Mouse (Mus musculus) forebrain, postnatal 0 days (tissue): ENCODE measurements around the gene Hoxb4. TPM values are rescaled to one million over a fixed set of nuclear protein-coding genes. Genes with fewer than 3 reads are reported as not detected.

Source experiments
- ATAC-seq: fragments of 200-750 bp; cut with Nextera tagmentation; 2 replicates; pipeline ENCODE4 v1.8.0; 2017; ENCODE audit warnings: mild to moderate bottlenecking, moderate library complexity
- DNase-seq: peaks from one replicate; pipeline ENCODE4 v3.0.0-alpha.2; 2015
- H3K27ac ChIP-seq: fragments of 300-500 bp; sonication (generic); 2 replicates; pipeline ENCODE4 v1.5.1; 2014; ENCODE audit warnings: low read depth, mild to moderate bottlenecking, antibody characterized with exemption, low read length, moderate library complexity, mixed read lengths
- H3K27me3 ChIP-seq: fragments of 300-500 bp; sonication (generic); 2 replicates; pipeline ENCODE4 v1.6.1; 2014; ENCODE audit warnings: mild to moderate bottlenecking, low read length, mixed read lengths; ENCODE audit not compliant: insufficient read depth
- H3K36me3 ChIP-seq: fragments of 300-500 bp; sonication (generic); 2 replicates; pipeline ENCODE4 v1.6.1; 2014; ENCODE audit warnings: mild to moderate bottlenecking, moderate library complexity; ENCODE audit not compliant: insufficient read depth
- H3K4me1 ChIP-seq: fragments of 300-500 bp; sonication (generic); 2 replicates; pipeline ENCODE4 v1.6.1; 2014; ENCODE audit warnings: antibody characterized with exemption; ENCODE audit not compliant: insufficient read depth
- H3K4me2 ChIP-seq: fragments of 300-500 bp; sonication (generic); 2 replicates; pipeline ENCODE4 v1.6.1; 2014; ENCODE audit warnings: low read depth, mild to moderate bottlenecking, moderate library complexity
- H3K4me3 ChIP-seq: fragments of 300-500 bp; sonication (generic); 2 replicates; pipeline ENCODE4 v1.5.1; 2014; ENCODE audit warnings: low read depth, low read length, mixed read lengths
- H3K9ac ChIP-seq: fragments of 300-500 bp; sonication (generic); 2 replicates; pipeline ENCODE4 v1.6.1; 2014; ENCODE audit warnings: mild to moderate bottlenecking
- H3K9me3 ChIP-seq: fragments of 300-500 bp; sonication (generic); 2 replicates; pipeline ENCODE4 v1.6.1; 2016; ENCODE audit warnings: low read length
- CTCF ChIP-seq: sonication (generic); IDR thresholded peaks from 2 replicates; pipeline ENCODE4 v1.5.1; 2016; ENCODE audit warnings: antibody characterized with exemption, control low read depth, low read depth
- WGBS: fragments of 180-500 bp; shearing (Covaris S2); extraction: QIAGEN DNeasy Blood & Tissue Kit; methylation state at CpG from one replicate; pipeline ENCODE4 v1.1.7; 2014; 5-methylcytosine and 5-hydroxymethylcytosine counted together
- polyA plus RNA-seq: library from polyadenylated mRNA; unstranded; fragments of >200 nt; fragmentation: Nextera tagmentation; extraction: Ambion mirVana; gene quantifications from 2 replicates; pipeline ENCODE4 v1.2.1, GENCODE M21; 2015
- total RNA-seq: library from RNA; depleted of rRNA; stranded (reverse); fragments of >200 nt; gene quantifications from 2 replicates; pipeline ENCODE4 v1.2.3, GENCODE M21; 2014

Gene Hoxb4
- total and polyA plus RNA-seq, 2 experiments from 2014 or later: not detected

DNA sequence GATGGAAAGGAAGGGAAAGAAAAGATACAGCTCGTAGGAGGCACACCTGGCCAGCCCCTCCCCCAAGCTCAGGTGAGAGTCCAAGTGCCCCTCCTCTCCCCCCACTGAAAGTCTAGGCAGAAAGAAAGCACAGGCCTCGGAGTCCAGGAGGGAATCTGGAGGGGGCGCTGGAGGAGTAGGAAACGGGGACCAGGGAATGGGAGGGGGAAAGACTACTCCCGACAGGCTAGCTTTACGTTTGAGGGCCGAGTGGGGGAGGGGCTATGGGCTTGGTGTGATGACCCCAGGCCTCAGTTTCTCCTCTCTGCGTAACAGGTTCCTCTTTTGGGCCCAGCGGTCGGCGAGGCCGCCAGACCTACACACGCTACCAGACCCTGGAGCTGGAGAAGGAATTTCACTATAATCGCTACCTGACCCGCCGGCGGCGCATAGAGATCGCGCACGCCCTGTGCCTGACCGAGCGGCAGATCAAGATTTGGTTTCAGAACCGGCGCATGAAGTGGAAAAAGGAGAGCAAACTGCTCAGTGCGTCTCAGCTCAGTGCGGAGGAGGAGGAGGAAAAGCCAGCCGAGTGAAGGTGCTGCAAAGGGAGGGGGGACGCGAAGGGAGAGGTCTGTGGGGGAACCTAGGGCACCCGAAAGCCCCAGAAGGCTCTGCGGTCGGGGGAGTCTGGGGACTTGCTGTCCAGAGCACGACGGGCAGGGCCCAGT is 17.6 kb upstream of the Hoxb4 start:
- DNase-seq (no peak), ATAC-seq (no peak)
- 2% methylated on average over 34 of the region's 35 CpGs for WGBS
- Histone ChIP-seq H3K4me1 (no peaks in the 10 kb centered on the region), H3K27me3 (peaks cover 100% of the 10 kb centered on the region), H3K9me3 (no peaks in the 10 kb centered on the region), H3K4me3 (no peak overlapping the region), H3K36me3 (no peaks in the 10 kb centered on the region), H3K27ac (no peak overlapping the region), H3K4me2 (no peak overlapping the region), H3K9ac (no peak overlapping the region)
- no peak for TF ChIP-seq CTCF

DNA sequence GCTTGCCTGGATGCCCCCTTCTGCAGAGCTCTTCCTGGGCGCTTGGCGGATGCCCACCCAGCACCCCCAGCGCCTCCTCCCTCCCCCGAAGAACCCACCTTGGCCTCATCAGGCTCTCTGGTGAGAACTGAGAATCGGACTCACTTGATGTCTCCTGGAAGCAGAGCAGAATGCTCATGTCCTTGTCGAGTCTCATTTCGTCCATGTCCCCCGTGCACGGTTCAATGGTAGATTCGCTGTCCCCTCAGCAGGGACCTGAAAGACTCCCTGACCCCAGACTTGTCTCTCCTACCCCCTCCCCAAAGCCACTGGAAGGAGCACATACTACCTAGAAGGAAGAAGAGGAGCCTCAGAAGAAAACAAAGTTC is 17.0 kb upstream of the Hoxb4 start:
- Histone ChIP-seq H3K4me3 (no peak overlapping the region), H3K9me3 (no peaks in the 10 kb centered on the region), H3K27me3 (peaks cover 100% of the 10 kb centered on the region), H3K4me1 (no peaks in the 10 kb centered on the region), H3K9ac (no peak overlapping the region), H3K36me3 (no peaks in the 10 kb centered on the region), H3K27ac (no peak overlapping the region), H3K4me2 (no peak overlapping the region)
- DNase-seq (no peak), ATAC-seq (no peak)
- no peak for TF ChIP-seq CTCF
- WGBS: 8% methylated on average over 10 of the region's 10 CpGs

DNA sequence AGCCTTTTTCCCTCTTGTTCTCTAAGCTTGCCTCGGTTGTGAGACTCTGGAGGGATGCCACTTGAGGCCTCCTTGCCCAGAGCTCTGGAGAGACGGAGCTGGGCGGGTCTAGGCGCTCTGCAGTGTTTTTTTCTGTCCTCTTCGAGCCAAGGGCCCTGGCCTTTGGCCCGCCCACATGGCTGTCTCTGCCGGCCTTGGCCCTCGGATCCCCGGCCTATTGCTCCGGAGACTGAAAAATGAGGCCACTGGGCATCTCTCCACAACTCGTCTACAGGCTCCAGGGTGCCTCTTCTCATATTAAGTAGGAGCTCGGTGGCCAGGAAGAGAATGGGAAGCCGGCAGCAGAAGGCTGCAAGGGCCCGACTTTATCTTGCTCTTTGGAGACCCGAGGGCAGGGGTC is 16.2 kb upstream of the Hoxb4 start:
- Histone ChIP-seq H3K36me3 (no peaks in the 10 kb centered on the region), H3K9ac (no peak overlapping the region), H3K27ac (no peak overlapping the region), H3K27me3 (peaks cover 100% of the 10 kb centered on the region), H3K9me3 (no peaks in the 10 kb centered on the region), H3K4me1 (no peaks in the 10 kb centered on the region), H3K4me2 (no peak overlapping the region), H3K4me3 (no peak overlapping the region)
- ATAC-seq: no peak
- no peak for DNase-seq
- TF ChIP-seq CTCF: no peak
- WGBS: 2% methylated on average over 15 of the region's 15 CpGs

DNA sequence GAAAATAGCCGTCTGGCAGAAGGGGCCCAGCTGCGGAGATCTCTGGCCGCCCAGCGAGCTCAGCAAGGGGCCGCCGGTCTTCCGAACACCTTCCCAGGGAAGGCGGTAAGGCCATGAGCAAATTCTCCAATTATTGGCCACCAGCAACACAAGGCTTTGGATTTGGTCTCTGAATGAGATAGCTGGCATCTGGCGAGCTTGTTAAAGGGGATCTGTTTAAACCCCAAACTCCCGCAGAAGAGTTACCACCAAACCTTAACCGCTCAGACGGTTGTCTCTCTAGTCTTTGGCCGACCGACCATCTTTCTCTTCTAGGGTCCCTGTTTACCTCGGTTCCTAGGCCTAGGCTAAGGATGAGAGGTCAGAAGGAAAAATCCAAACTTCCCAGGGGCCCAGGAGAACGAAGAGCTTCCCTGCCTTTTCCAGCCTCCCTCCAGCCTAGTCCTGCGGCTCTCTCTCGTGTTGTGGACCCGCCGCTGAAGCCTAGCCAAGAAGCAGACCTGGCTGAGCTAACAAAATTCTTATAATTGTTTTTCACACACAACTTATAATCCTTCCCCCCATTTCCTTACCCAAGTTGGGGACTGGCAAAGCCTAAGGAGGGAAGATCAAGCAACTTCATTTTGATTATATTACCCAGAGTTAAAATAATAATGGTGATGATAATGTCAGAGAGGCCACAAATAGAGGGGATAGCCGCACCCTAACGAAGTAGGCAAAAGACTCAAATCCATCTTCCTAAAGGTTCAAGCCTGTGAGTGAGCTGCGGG is 15.5 kb upstream of the Hoxb4 start:
- 4% methylated on average over 23 of the region's 23 CpGs for WGBS

DNA sequence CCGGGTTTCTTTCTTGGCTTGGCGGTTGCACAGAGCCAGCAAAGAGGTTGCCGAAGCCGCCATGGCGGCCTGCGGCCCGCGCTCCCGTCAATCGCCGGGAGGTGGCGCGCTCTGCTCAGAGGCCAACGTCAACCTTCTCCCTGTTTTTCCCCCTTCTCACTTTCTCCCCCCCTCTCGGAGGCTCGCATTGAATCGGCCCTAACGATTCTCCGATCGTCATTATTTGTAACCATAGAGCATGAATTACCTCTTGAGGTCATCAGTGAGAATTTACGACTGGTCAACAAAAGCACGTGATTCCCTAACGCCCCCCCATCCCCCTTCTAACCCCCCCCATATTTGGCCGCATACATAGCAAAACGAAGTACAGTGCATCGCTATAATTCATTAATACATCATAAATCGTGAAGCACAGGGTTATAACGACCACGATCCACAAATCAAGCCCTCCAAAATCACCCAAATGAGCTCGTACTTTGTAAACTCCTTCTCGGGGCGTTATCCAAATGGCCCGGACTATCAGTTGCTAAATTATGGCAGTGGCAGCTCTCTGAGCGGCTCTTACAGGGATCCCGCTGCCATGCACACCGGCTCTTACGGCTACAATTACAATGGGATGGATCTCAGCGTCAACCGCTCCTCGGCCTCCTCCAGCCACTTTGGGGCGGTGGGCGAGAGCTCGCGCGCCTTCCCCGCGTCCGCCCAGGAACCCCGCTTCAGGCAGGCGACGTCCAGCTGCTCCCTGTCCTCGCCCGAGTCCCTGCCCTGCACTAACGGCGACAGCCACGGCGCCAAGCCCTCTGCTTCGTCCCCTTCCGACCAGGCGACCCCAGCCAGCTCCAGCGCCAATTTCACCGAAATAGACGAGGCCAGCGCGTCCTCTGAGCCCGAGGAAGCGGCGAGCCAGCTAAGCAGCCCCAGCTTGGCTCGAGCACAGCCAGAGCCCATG is 14.6 kb upstream of the Hoxb4 start, which contains the start of gene Hoxb5:
Gene Hoxb5, plus strand, starts transcription at position 186 of the 949 bp plus-strand sequence.
- no peaks in the 10 kb centered on the region for H3K4me1 ChIP-seq
- ATAC-seq (no peak; the same call in 1 of the 2 replicates), DNase-seq (peak; percentile 75)
- peaks cover 100% of the 10 kb centered on the region for H3K27me3 ChIP-seq
- no peak within 1 kb of the TSS for H3K4me2 ChIP-seq
- no peak within 1 kb of the TSS for H3K27ac ChIP-seq
- H3K4me3 ChIP-seq: no peak within 1 kb of the TSS
- 2% methylated on average over 69 of the region's 69 CpGs for WGBS
- H3K9me3 ChIP-seq: no peaks in the 10 kb centered on the region
- TF ChIP-seq CTCF: peak; percentile 85
- no peaks in the 10 kb centered on the region for H3K36me3 ChIP-seq
- H3K9ac ChIP-seq: no peak within 1 kb of the TSS

More for the DNA sequence above, 15.5 kb upstream of the Hoxb4 start:
- Histone ChIP-seq H3K9me3 (no peaks in the 10 kb centered on the region), H3K4me3 (no peak overlapping the region), H3K36me3 (no peaks in the 10 kb centered on the region), H3K9ac (no peak overlapping the region), H3K4me1 (no peaks in the 10 kb centered on the region), H3K4me2 (no peak overlapping the region), H3K27me3 (peaks cover 100% of the 10 kb centered on the region), H3K27ac (no peak overlapping the region)
- no peak for TF ChIP-seq CTCF
- no peak for ATAC-seq
- DNase-seq: no peak

DNA sequence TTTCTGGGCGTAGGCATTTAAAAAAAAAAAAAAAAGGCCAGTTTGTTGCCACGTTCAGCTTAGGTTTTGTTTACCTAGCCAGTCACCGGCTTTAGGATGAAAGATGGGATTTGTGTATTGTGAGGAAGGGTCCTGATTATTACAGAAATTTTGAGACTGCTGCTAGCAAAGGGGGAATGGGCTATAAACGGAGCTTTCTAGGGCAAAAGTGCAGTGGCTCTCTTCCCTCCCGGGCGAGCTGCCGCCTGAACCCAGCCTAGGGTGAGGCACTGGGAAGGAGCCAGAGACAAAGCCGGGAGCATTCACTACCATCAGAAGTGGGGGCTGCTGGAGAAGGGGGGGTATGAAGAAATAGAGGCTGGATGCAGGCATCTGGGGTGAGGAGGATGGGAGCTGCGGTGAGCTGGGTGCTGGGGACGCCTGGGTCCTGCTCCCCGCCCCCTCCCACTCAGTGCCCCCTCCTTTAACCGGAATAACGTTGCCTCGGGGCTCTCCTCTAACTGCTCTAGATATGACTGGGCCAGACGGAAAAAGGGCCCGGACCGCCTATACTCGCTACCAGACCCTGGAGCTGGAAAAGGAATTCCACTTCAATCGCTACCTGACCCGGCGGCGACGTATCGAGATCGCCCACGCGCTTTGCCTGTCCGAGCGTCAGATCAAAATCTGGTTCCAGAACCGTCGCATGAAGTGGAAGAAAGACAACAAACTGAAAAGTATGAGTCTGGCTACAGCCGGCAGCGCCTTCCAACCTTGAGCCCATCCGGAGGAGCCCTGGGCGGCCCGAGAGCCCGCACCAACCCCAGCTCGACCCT is 13.5 kb upstream of the Hoxb4 start:
- ATAC-seq (no peak), DNase-seq (no peak)
- no peak for TF ChIP-seq CTCF
- Histone ChIP-seq H3K4me1 (no peaks in the 10 kb centered on the region), H3K4me2 (no peak overlapping the region), H3K9ac (no peak overlapping the region), H3K36me3 (no peaks in the 10 kb centered on the region), H3K27me3 (peaks cover 100% of the 10 kb centered on the region), H3K27ac (no peak overlapping the region), H3K4me3 (no peak overlapping the region), H3K9me3 (no peaks in the 10 kb centered on the region)
- 1% methylated on average over 38 of the region's 38 CpGs for WGBS
